ENCODE assay signal across 26 mouse cellular contexts in genomic region chr10:31242442-31242966, GRCm38 (mm10).
A peak's percentile ranks its signal among the peaks of the same experiment; 100 is the strongest.
DNase-seq lines count a peak whose midpoint lies in the region; ATAC-seq and TF ChIP-seq lines count a peak whose summit lies in the region.
"Had no signal": no experiment of that assay in that cellular context is flagged by ENCODE, and none has a peak within 500 bp of the region (broad histone marks: within the 10 kb centered on the region; RNA-seq: fewer than 3 reads in every experiment).

No protein-coding gene starts in this region.

- peak; percentile 30; the same call in 1 of the 2 replicates for TF ChIP-seq CTCF in heart, postnatal 0 days (IDR thresholded peaks at IDR 0.05; ENCODE audit: low read depth)

- WGBS in heart, embryonic 10.5 days, result 43% methylated on average over 3 of the region's 3 CpGs
- WGBS in heart, embryonic 13.5 days, result 23% methylated on average over 3 of the region's 3 CpGs
- 11% methylated on average over 3 of the region's 3 CpGs for WGBS in heart, embryonic 14.5 days
- 18% methylated on average over 3 of the region's 3 CpGs for WGBS in heart, postnatal 0 days
- 70% methylated on average over 3 of the region's 3 CpGs for WGBS in kidney, embryonic 15.5 days

- TF ChIP-seq EP300 in heart, postnatal 0 days (IDR thresholded peaks at IDR 0.05; ENCODE audit: low read depth), result no peak

- H3K9ac ChIP-seq in heart, embryonic 13.5 days, result no peak overlapping the region
- H3K9ac ChIP-seq in heart, embryonic 14.5 days (ENCODE audit: low read length), result no peak overlapping the region
- H3K9ac ChIP-seq in heart, postnatal 0 days (replicated peaks; ENCODE audit: low read depth, low read length), result no peak overlapping the region
- no peak overlapping the region for H3K9ac ChIP-seq in kidney, embryonic 15.5 days
- H3K9ac ChIP-seq: embryonic facial prominence, embryonic 12.5 days; embryonic facial prominence, embryonic 15.5 days; forebrain, postnatal 0 days; hindbrain, embryonic 14.5 days had no signal

- peak overlapping the region; percentile 78 for H3K27ac ChIP-seq in heart, embryonic 10.5 days
- H3K27ac ChIP-seq in heart, embryonic 13.5 days (replicated peaks), result peak overlapping the region; percentile 84
- H3K27ac ChIP-seq in heart, embryonic 14.5 days (replicated peaks in 1 of 2; ENCODE audit: control insufficient read depth in 1 of 2, insufficient read depth in 1 of 2, low read depth in 2 of 2, low read length in 2 of 2), result peak overlapping the region; percentile 87 to 92
- peak overlapping the region; percentile 86 for H3K27ac ChIP-seq in heart, postnatal 0 days (ENCODE audit: low read depth)
- no peak overlapping the region for H3K27ac ChIP-seq in kidney, embryonic 15.5 days
- H3K27ac ChIP-seq: embryonic facial prominence, embryonic 12.5 days; embryonic facial prominence, embryonic 15.5 days; gastrocnemius, adult 2 months; hindbrain, embryonic 14.5 days; hindbrain, postnatal 0 days had no signal

- H3K27me3 ChIP-seq in heart, embryonic 10.5 days (ENCODE audit: insufficient read depth, poor library complexity, severe bottlenecking), result no peaks in the 10 kb centered on the region
- no peaks in the 10 kb centered on the region for H3K27me3 ChIP-seq in heart, embryonic 13.5 days (replicated peaks)
- H3K27me3 ChIP-seq in heart, embryonic 14.5 days (ENCODE audit: control insufficient read depth, insufficient read depth, low read length), result no peaks in the 10 kb centered on the region
- no peaks in the 10 kb centered on the region for H3K27me3 ChIP-seq in heart, postnatal 0 days (ENCODE audit: control insufficient read depth, insufficient read depth, low read length)
- no peaks in the 10 kb centered on the region for H3K27me3 ChIP-seq in kidney, embryonic 15.5 days
- H3K27me3 ChIP-seq: embryonic facial prominence, embryonic 12.5 days; embryonic facial prominence, embryonic 15.5 days had no signal

- ATAC-seq in heart, embryonic 13.5 days (ENCODE audit: extremely low read depth, insufficient number of reproducible peaks, low FRiP score, low TSS enrichment), result no peak; the same call in 1 of the 2 replicates
- peak; percentile 82 for ATAC-seq in heart, embryonic 14.5 days (ENCODE audit: insufficient number of reproducible peaks, insufficient read depth, low FRiP score, low read depth)
- ATAC-seq in heart, postnatal 0 days (ENCODE audit: insufficient read depth, low read depth), result peak; percentile 91
- no peak for ATAC-seq in kidney, embryonic 15.5 days (replicated peaks; ENCODE audit: low FRiP score)
- ATAC-seq: CD4-positive, CD25-positive, alpha-beta regulatory T cell, adult 4 months; forebrain, embryonic 14.5 days; forebrain, postnatal 0 days; hindbrain, postnatal 0 days; inflammation-experienced regulatory T-cells, adult 6 months; intestine, embryonic 16.5 days had no signal

- no peak overlapping the region for H3K4me3 ChIP-seq in heart, embryonic 10.5 days
- H3K4me3 ChIP-seq in heart, embryonic 13.5 days, result no peak overlapping the region
- no peak overlapping the region for H3K4me3 ChIP-seq in heart, embryonic 14.5 days (ENCODE audit: control insufficient read depth in 1 of 2, insufficient read depth in 1 of 2, low read depth in 1 of 2, low read length in 2 of 2)
- H3K4me3 ChIP-seq in heart, postnatal 0 days (ENCODE audit: low read depth, low read length), result no peak overlapping the region
- H3K4me3 ChIP-seq in kidney, embryonic 15.5 days (replicated peaks), result no peak overlapping the region
- H3K4me3 ChIP-seq: embryonic facial prominence, embryonic 12.5 days; embryonic facial prominence, embryonic 15.5 days; gastrocnemius, adult 2 months had no signal

- intact Hi-C loops in heart, postnatal 25 days (cut with DNase I), result no loop called here
- intact Hi-C loops in left cerebral cortex, postnatal 10 days (cut with DNase I), result no loop called here
- intact Hi-C loops in left cerebral cortex, postnatal 36 days (cut with DNase I), result no loop called here

- no peak for DNase-seq in heart, embryonic 10.5 days (ENCODE audit: low spot score)
- no peak for DNase-seq in heart, postnatal 25 days (ENCODE audit: low spot score)
- DNase-seq in heart, postnatal 0 days (ENCODE audit: low spot score), result peak; percentile 93
- DNase-seq in left cerebral cortex, postnatal 10 days (ENCODE audit: extremely low spot score in 1 of 2, low spot score in 2 of 2), result no peak
- DNase-seq in left cerebral cortex, postnatal 36 days (ENCODE audit: low spot score in 2 of 2), result no peak
- DNase-seq: adrenal gland, adult 2 months; adrenal gland, postnatal 14 days; cerebellum, adult 11 months; cerebellum, adult 2 months; cerebellum, adult 9-11 months; cerebellum, postnatal 25 days; forebrain, postnatal 0 days; gastrocnemius, adult 2 months; gastrocnemius, postnatal 14 days; kidney, adult 18-20 months had no signal

- no peak overlapping the region for H3K4me2 ChIP-seq in heart, embryonic 13.5 days
- H3K4me2 ChIP-seq in heart, embryonic 14.5 days (ENCODE audit: low read length), result 0 out of 2 replicates have a peak overlapping the region, but pooled peaks have one; percentile 1
- H3K4me2 ChIP-seq in heart, postnatal 0 days (ENCODE audit: low read depth, low read length), result no peak overlapping the region
- H3K4me2 ChIP-seq in kidney, embryonic 15.5 days, result no peak overlapping the region
- H3K4me2 ChIP-seq: embryonic facial prominence, embryonic 12.5 days; embryonic facial prominence, embryonic 15.5 days; hindbrain, embryonic 14.5 days had no signal

- H3K36me3 ChIP-seq in heart, embryonic 10.5 days, result no peaks in the 10 kb centered on the region
- H3K36me3 ChIP-seq in heart, embryonic 13.5 days, result no peaks in the 10 kb centered on the region
- no peaks in the 10 kb centered on the region for H3K36me3 ChIP-seq in heart, embryonic 14.5 days (ENCODE audit: control insufficient read depth, insufficient read depth, low read length)
- H3K36me3 ChIP-seq in heart, postnatal 0 days (replicated peaks; ENCODE audit: control insufficient read depth, insufficient read depth, low read length), result no peaks in the 10 kb centered on the region
- no peaks in the 10 kb centered on the region for H3K36me3 ChIP-seq in kidney, embryonic 15.5 days
- H3K36me3 ChIP-seq: embryonic facial prominence, embryonic 12.5 days; embryonic facial prominence, embryonic 15.5 days had no signal

- H3K4me1 ChIP-seq in heart, embryonic 10.5 days, result peaks cover 17% of the 10 kb centered on the region
- H3K4me1 ChIP-seq in heart, embryonic 13.5 days, result peaks cover 24% of the 10 kb centered on the region
- H3K4me1 ChIP-seq in heart, embryonic 14.5 days (ENCODE audit: control insufficient read depth in 2 of 2, insufficient read depth in 2 of 2, low read length in 2 of 2), result peaks cover 9 to 21% of the 10 kb centered on the region in 2 experiments
- peaks cover 12% of the 10 kb centered on the region; the same call in 1 of the 2 replicates for H3K4me1 ChIP-seq in heart, postnatal 0 days (ENCODE audit: control insufficient read depth, insufficient read depth)
- H3K4me1 ChIP-seq in kidney, embryonic 15.5 days, result no peaks in the 10 kb centered on the region
- H3K4me1 ChIP-seq: embryonic facial prominence, embryonic 12.5 days; embryonic facial prominence, embryonic 15.5 days had no signal

- no peaks in the 10 kb centered on the region for H3K9me3 ChIP-seq in heart, embryonic 10.5 days
- peaks cover 9% of the 10 kb centered on the region; the same call in 1 of the 2 replicates for H3K9me3 ChIP-seq in heart, embryonic 13.5 days
- no peaks in the 10 kb centered on the region for H3K9me3 ChIP-seq in heart, embryonic 14.5 days (ENCODE audit: control insufficient read depth, low read length)
- no peaks in the 10 kb centered on the region; the same call in 1 of the 2 replicates for H3K9me3 ChIP-seq in heart, postnatal 0 days (replicated peaks; ENCODE audit: control insufficient read depth, low read length)
- no peaks in the 10 kb centered on the region for H3K9me3 ChIP-seq in kidney, embryonic 15.5 days (replicated peaks)
- H3K9me3 ChIP-seq: embryonic facial prominence, embryonic 12.5 days; embryonic facial prominence, embryonic 15.5 days had no signal

Comparison
In these comparisons a context has a peak if more than half of its experiments do, and no peak if none do; other contexts are left out.
1. ATAC-seq: peak in heart, embryonic 14.5 days (single experiment) and heart, postnatal 0 days (single experiment); none in heart, embryonic 13.5 days (single experiment) and kidney, embryonic 15.5 days (single experiment).